Mouse (Mus musculus) adrenal gland, postnatal 14 days (tissue): Measurements from ENCODE around the gene Atm. TPM values are rescaled to one million over a fixed set of nuclear protein-coding genes. Genes with fewer than 3 reads are reported as not detected.
A peak's percentile ranks its signal among the peaks of the same experiment; 100 is the strongest.

Source experiments
- DNase-seq: peaks from one replicate; pipeline ENCODE4 v3.0.0; 2021; ENCODE audit warnings: mixed read lengths
- microRNA-seq, 2 experiments: library from miRNA; unstranded; fragments of <30 nt; microRNA quantifications; one replicate each; pipeline ENCODE4 v1.2.0; 2021
- total RNA-seq: library from RNA; stranded (reverse); gene quantifications from 2 replicates; pipeline ENCODE4 v1.2.3, GENCODE M21; 2021

Atm gene
- total RNA-seq, 1 experiment from 2014 or later, result 17.3 TPM

GRCm38 (mm10) chr9:53408953-53409361 is 127.6 kb downstream of the Atm start:
- DNase-seq, result peak; percentile 44

- no peak for DNase-seq
Measured at GRCm38 (mm10) chr9:53408548-53408947, 128.0 kb downstream of the Atm start.

GRCm38 (mm10) chr9:53404753-53405722 is 131.5 kb downstream of the Atm start:
- peak; percentile 93 for DNase-seq

- no peak for DNase-seq
Measured at GRCm38 (mm10) chr9:53404050-53404752, 132.3 kb downstream of the Atm start.

GRCm38 (mm10) chr9:53402991-53403390 is 133.5 kb downstream of the Atm start:
- no peak for DNase-seq

- DNase-seq, result peak; percentile 72
Measured at GRCm38 (mm10) chr9:53402291-53402711, 134.2 kb downstream of the Atm start, which contains the start of gene 4930550C14Rik. 4930550C14Rik (plus strand) TSS chr9:53402325.

GRCm38 (mm10) chr9:53401146-53401545 is 135.4 kb downstream of the Atm start:
- no peak for DNase-seq

- DNase-seq, result no peak
Measured at GRCm38 (mm10) chr9:53400696-53401095, 135.8 kb downstream of the Atm start.

- DNase-seq, result no peak
Measured at GRCm38 (mm10) chr9:53399537-53399936, 137.0 kb downstream of the Atm start.

- DNase-seq, result peak; percentile 79
Measured at GRCm38 (mm10) chr9:53398388-53398700, 138.2 kb downstream of the Atm start.

GRCm38 (mm10) chr9:53397685-53398387 is 138.7 kb downstream of the Atm start:
- DNase-seq, result no peak

- no peak for DNase-seq
Measured at GRCm38 (mm10) chr9:53390136-53390535, 146.4 kb downstream of the Atm start.

Small RNAs within 50 kb of the gene (microRNA-seq; reads per million reads assigned to microRNA genes)
- 0 reads per million in 2 experiments for gene Mir130c

Other genes starting within 250 kb of the Atm start
- 0.38 and 1.4 TPM in 2 replicates for gene Exph5, start 235.1 kb downstream of the Atm start, total RNA-seq
- gene Kdelc2, start 152.7 kb downstream of the Atm start, total RNA-seq, result 12.1 and 12.4 TPM in 2 replicates
- gene 4930550C14Rik, start 134.4 kb downstream of the Atm start, total RNA-seq, result 0.44 and 0.98 TPM in 2 replicates
- gene Npat, start 307 bp upstream of the Atm start, total RNA-seq, result 12.7 and 13.1 TPM in 2 replicates
- gene Acat1, start 73.6 kb upstream of the Atm start, total RNA-seq, result 279 and 318 TPM in 2 replicates
- gene Cul5, start 133.3 kb upstream of the Atm start, total RNA-seq, result 34.2 and 35.1 TPM in 2 replicates
- gene Rab39, start 169.5 kb upstream of the Atm start, total RNA-seq, result 0.67 and 0.79 TPM in 2 replicates
- gene Slc35f2, start 234.8 kb upstream of the Atm start, total RNA-seq, result 0.49 and 0.67 TPM in 2 replicates